Mouse (Mus musculus): Measurements from ENCODE around the gene Adk. TPM values are rescaled to one million over a fixed set of nuclear protein-coding genes. Genes with fewer than 3 reads are reported as not detected.
"Not testable (repeated sequence)": the region's sequence is repeated elsewhere in the genome, so short reads cannot be mapped to it uniquely, and the experiment has no call there.

Gene Adk
- polyA plus RNA-seq, 1 experiment: 7.7 TPM

GRCm38 (mm10) chr14:21085666-21086065, 33.3 kb downstream of the Adk start:
- TF ChIP-seq POLR2A (IDR thresholded peaks at IDR 0.05; ENCODE audit: low read depth, low read length): no peak
- no peak for TF ChIP-seq CTCF (IDR thresholded peaks at IDR 0.05; ENCODE audit: extremely low read depth, insufficient read depth, insufficient read length, insufficient replicate concordance)
- Histone ChIP-seq H3K27me3 (ENCODE audit: control insufficient read depth, insufficient read depth, low read length) (no peaks in the 10 kb centered on the region), H3K27ac (ENCODE audit: insufficient read depth, low read length) (no peak overlapping the region), H3K36me3 (ENCODE audit: control insufficient read depth, insufficient read depth, low read length) (no peaks in the 10 kb centered on the region), H3K4me3 (ENCODE audit: extremely low read depth, insufficient read depth, insufficient read length) (no peak overlapping the region), H3K4me1 (ENCODE audit: control insufficient read depth, insufficient read depth, insufficient read length) (no peaks in the 10 kb centered on the region)
- 83% methylated on average over 5 of the region's 5 CpGs for WGBS
- DNase-seq (ENCODE audit: low read depth in 1 of 2, low spot score in 2 of 2): no peak

- TF ChIP-seq CTCF (IDR thresholded peaks at IDR 0.05; ENCODE audit: extremely low read depth, insufficient read depth, insufficient read length, insufficient replicate concordance): no peak
- TF ChIP-seq POLR2A (IDR thresholded peaks at IDR 0.05; ENCODE audit: low read depth, low read length): no peak
- no peak overlapping the region for H3K27ac ChIP-seq (ENCODE audit: insufficient read depth, low read length)
- no peaks in the 10 kb centered on the region for H3K27me3 ChIP-seq (ENCODE audit: control insufficient read depth, insufficient read depth, low read length)
- no peaks in the 10 kb centered on the region for H3K4me1 ChIP-seq (ENCODE audit: control insufficient read depth, insufficient read depth, insufficient read length)
- 87% methylated on average over 2 of the region's 2 CpGs for WGBS
- no peak overlapping the region for H3K4me3 ChIP-seq (ENCODE audit: extremely low read depth, insufficient read depth, insufficient read length)
- DNase-seq (ENCODE audit: low read depth in 1 of 2, low spot score in 2 of 2): no peak
- no peaks in the 10 kb centered on the region for H3K36me3 ChIP-seq (ENCODE audit: control insufficient read depth, insufficient read depth, low read length)
These were observed 33.7 kb downstream of the Adk start for GRCm38 (mm10) chr14:21086106-21086505.

GRCm38 (mm10) chr14:21086827-21087351, 34.5 kb downstream of the Adk start:
- Histone ChIP-seq H3K36me3 (ENCODE audit: control insufficient read depth, insufficient read depth, low read length) (no peaks in the 10 kb centered on the region), H3K4me1 (ENCODE audit: control insufficient read depth, insufficient read depth, insufficient read length) (no peaks in the 10 kb centered on the region), H3K27me3 (ENCODE audit: control insufficient read depth, insufficient read depth, low read length) (no peaks in the 10 kb centered on the region), H3K27ac (ENCODE audit: insufficient read depth, low read length) (no peak overlapping the region), H3K4me3 (ENCODE audit: extremely low read depth, insufficient read depth, insufficient read length) (no peak overlapping the region)
- no peak for DNase-seq (ENCODE audit: low read depth in 1 of 2, low spot score in 2 of 2)
- no peak for TF ChIP-seq CTCF (IDR thresholded peaks at IDR 0.05; ENCODE audit: extremely low read depth, insufficient read depth, insufficient read length, insufficient replicate concordance)
- no peak for TF ChIP-seq POLR2A (IDR thresholded peaks at IDR 0.05; ENCODE audit: low read depth, low read length)
- 85% methylated on average over 7 of the region's 7 CpGs for WGBS

- no peak overlapping the region for H3K27ac ChIP-seq (ENCODE audit: insufficient read depth, low read length)
- TF ChIP-seq CTCF (IDR thresholded peaks at IDR 0.05; ENCODE audit: extremely low read depth, insufficient read depth, insufficient read length, insufficient replicate concordance): no peak
- TF ChIP-seq POLR2A (IDR thresholded peaks at IDR 0.05; ENCODE audit: low read depth, low read length): no peak
- H3K36me3 ChIP-seq (ENCODE audit: control insufficient read depth, insufficient read depth, low read length): no peaks in the 10 kb centered on the region; the same call in 1 of the 2 replicates
- no peak for DNase-seq (ENCODE audit: low read depth in 1 of 2, low spot score in 2 of 2)
- no peaks in the 10 kb centered on the region for H3K4me1 ChIP-seq (ENCODE audit: control insufficient read depth, insufficient read depth, insufficient read length)
- 89% methylated on average over 4 of the region's 4 CpGs for WGBS
- no peak overlapping the region for H3K4me3 ChIP-seq (ENCODE audit: extremely low read depth, insufficient read depth, insufficient read length)
- H3K27me3 ChIP-seq (ENCODE audit: control insufficient read depth, insufficient read depth, low read length): no peaks in the 10 kb centered on the region
These were observed 35.2 kb downstream of the Adk start for GRCm38 (mm10) chr14:21087390-21088060.

- no peak overlapping the region for H3K4me3 ChIP-seq (ENCODE audit: extremely low read depth, insufficient read depth, insufficient read length)
- H3K27me3 ChIP-seq (ENCODE audit: control insufficient read depth, insufficient read depth, low read length): no peaks in the 10 kb centered on the region
- WGBS: 85% methylated on average over 3 of the region's 3 CpGs
- TF ChIP-seq CTCF (IDR thresholded peaks at IDR 0.05; ENCODE audit: extremely low read depth, insufficient read depth, insufficient read length, insufficient replicate concordance) (no peak), POLR2A (IDR thresholded peaks at IDR 0.05; ENCODE audit: low read depth, low read length) (no peak)
- DNase-seq (ENCODE audit: low read depth in 1 of 2, low spot score in 2 of 2): no peak
- no peaks in the 10 kb centered on the region for H3K4me1 ChIP-seq (ENCODE audit: control insufficient read depth, insufficient read depth, insufficient read length)
- peaks cover 1% of the 10 kb centered on the region for H3K36me3 ChIP-seq (ENCODE audit: control insufficient read depth, insufficient read depth, low read length)
- no peak overlapping the region for H3K27ac ChIP-seq (ENCODE audit: insufficient read depth, low read length)
These were observed 36.4 kb downstream of the Adk start for GRCm38 (mm10) chr14:21088731-21089130.

GRCm38 (mm10) chr14:21090400-21090799, 38.0 kb downstream of the Adk start:
- H3K27ac ChIP-seq (ENCODE audit: insufficient read depth, low read length): no peak overlapping the region

GRCm38 (mm10) chr14:21090930-21091486, 38.6 kb downstream of the Adk start:
- Histone ChIP-seq H3K4me3 (ENCODE audit: extremely low read depth, insufficient read depth, insufficient read length) (no peak overlapping the region), H3K27me3 (ENCODE audit: control insufficient read depth, insufficient read depth, low read length) (no peaks in the 10 kb centered on the region), H3K27ac (ENCODE audit: insufficient read depth, low read length) (no peak overlapping the region), H3K36me3 (ENCODE audit: control insufficient read depth, insufficient read depth, low read length) (peaks cover 1% of the 10 kb centered on the region), H3K4me1 (ENCODE audit: control insufficient read depth, insufficient read depth, insufficient read length) (no peaks in the 10 kb centered on the region)
- TF ChIP-seq CTCF (IDR thresholded peaks at IDR 0.05; ENCODE audit: extremely low read depth, insufficient read depth, insufficient read length, insufficient replicate concordance): no peak
- DNase-seq (ENCODE audit: low read depth in 1 of 2, low spot score in 2 of 2): no peak
- WGBS: 92% methylated on average over 3 of the region's 3 CpGs

More at GRCm38 (mm10) chr14:21090400-21090799, 38.0 kb downstream of the Adk start:
- Histone ChIP-seq H3K4me3 (ENCODE audit: extremely low read depth, insufficient read depth, insufficient read length) (no peak overlapping the region), H3K27me3 (ENCODE audit: control insufficient read depth, insufficient read depth, low read length) (no peaks in the 10 kb centered on the region), H3K4me1 (ENCODE audit: control insufficient read depth, insufficient read depth, insufficient read length) (no peaks in the 10 kb centered on the region), H3K36me3 (ENCODE audit: control insufficient read depth, insufficient read depth, low read length) (peaks cover 1% of the 10 kb centered on the region)
- WGBS: 58% methylated on average over 3 of the region's 3 CpGs
- TF ChIP-seq CTCF (IDR thresholded peaks at IDR 0.05; ENCODE audit: extremely low read depth, insufficient read depth, insufficient read length, insufficient replicate concordance) (no peak), POLR2A (IDR thresholded peaks at IDR 0.05; ENCODE audit: low read depth, low read length) (no peak)
- DNase-seq (ENCODE audit: low read depth in 1 of 2, low spot score in 2 of 2): no peak

GRCm38 (mm10) chr14:21094161-21094560, 41.8 kb downstream of the Adk start:
- H3K36me3 ChIP-seq (ENCODE audit: control insufficient read depth, insufficient read depth, low read length); DNase-seq (ENCODE audit: low read depth in 1 of 2, low spot score in 2 of 2); H3K27ac ChIP-seq (ENCODE audit: insufficient read depth, low read length); H3K4me3 ChIP-seq (ENCODE audit: extremely low read depth, insufficient read depth, insufficient read length); H3K27me3 ChIP-seq (ENCODE audit: control insufficient read depth, insufficient read depth, low read length); H3K4me1 ChIP-seq (ENCODE audit: control insufficient read depth, insufficient read depth, insufficient read length): not testable (repeated sequence)

Measured in spleen, adult 2 months (tissue).